Mouse (Mus musculus): ENCODE data around the gene Vti1a. TPM values are rescaled to one million over a fixed set of nuclear protein-coding genes. Genes with fewer than 3 reads are reported as not detected.

Gene Vti1a
- total RNA-seq (2023; ENCODE audit: inconsistent age), result 35.3 to 40.1 TPM (median 38.2 TPM) in 4 replicates

DNA sequence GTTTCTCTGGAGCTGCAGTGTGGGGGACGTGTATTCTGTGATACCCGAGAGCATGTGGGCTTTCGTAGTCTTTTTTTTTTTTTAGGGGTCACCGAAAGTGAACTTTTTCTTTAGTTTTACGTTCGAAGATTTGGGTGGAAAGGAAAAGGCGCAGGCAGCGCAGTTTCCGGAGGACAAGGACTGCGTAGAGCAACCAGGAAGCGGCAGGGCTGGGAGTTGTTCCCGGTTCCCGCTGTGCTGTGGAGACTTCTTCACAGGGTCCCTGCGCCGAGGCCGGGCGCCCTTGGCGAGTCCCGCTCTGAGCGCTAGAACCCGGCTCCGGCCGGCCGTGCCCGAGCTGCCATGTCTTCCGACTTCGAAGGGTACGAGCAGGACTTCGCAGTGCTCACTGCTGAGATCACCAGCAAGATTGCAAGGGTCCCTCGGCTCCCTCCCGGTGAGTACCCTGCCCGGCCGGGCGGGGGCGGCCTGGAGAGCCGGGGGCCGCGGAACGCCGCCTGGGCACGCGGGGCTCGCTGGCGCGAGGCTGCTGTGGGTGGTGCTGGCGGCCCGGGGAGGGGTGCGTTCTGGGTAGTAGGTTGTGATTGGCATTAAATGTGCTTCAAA, at the start of gene Vti1a:
TSS of gene Vti1a (plus strand) at position 187 of the 606 bp plus-strand sequence.

DNA sequence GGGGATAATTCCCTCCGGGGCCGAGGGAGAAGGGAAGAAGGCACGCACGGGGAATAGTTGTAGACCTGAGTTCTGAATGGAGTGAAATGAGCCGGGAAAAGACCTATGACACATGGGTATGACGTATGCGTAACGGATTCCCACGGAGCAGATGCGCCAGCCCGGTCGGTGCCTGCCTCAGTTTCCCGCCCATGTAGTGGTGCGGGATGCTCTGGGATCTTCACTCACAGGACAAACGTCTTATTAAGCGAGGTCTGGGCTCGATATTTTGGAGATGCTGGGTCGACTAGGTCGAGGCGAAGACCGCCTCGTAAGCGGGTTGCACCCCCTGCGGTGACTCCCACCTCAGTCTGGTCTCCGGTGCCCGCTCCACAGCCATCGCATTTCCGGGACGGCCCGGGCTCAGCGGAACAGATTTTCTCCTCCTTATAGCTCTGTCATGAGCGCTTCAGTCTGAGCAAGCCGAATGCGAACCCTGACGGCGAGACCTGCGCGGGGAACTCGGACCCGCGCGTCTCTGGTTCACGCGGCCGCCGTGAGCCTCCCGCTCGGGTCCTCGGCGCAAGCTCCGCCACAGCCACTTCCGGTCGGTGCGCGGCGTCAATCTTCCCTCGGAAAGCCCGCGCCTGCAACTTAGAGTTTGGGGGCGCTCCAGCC, 515 bp upstream of the Vti1a start, which contains the start of gene Zdhhc6:
TSS of gene Zdhhc6 (minus strand) at position 581 of the 657 bp plus-strand sequence.

Other genes with a start within 250 kb of the Vti1a start
- 10.5 to 11.6 TPM (median 10.9 TPM) in 4 replicates for gene Gpam, start 189.1 kb upstream of the Vti1a start, total RNA-seq (2023; ENCODE audit: inconsistent age)
- gene Tectb, start 135.6 kb upstream of the Vti1a start, total RNA-seq (2023; ENCODE audit: inconsistent age), result not detected in 4 replicates
- gene Gucy2g, start 75.1 kb upstream of the Vti1a start, total RNA-seq (2023; ENCODE audit: inconsistent age), result not detected in 4 replicates
- gene Acsl5, start 64.4 kb upstream of the Vti1a start, total RNA-seq (2023; ENCODE audit: inconsistent age), result 35.1 to 47.9 TPM (median 42.4 TPM) in 4 replicates
- 26.1 to 37.6 TPM (median 28.9 TPM) in 4 replicates for gene Zdhhc6, start 263 bp upstream of the Vti1a start, total RNA-seq (2023; ENCODE audit: inconsistent age)

All from B cell, adult (primary cell).